Mouse (Mus musculus) limb, embryonic 12.5 days (tissue): Measurements from ENCODE around the gene Gm20388. TPM values are rescaled to one million over a fixed set of nuclear protein-coding genes. Genes with fewer than 3 reads are reported as not detected.
"Not testable (repeated sequence)": the region's sequence is repeated elsewhere in the genome, so short reads cannot be mapped to it uniquely, and the experiment has no call there.

Experiments used
- ATAC-seq: fragments of 200-750 bp; cut with Nextera tagmentation; 2 replicates; pipeline ENCODE4 v1.8.0; 2017; ENCODE audit warnings: low read depth, moderate TSS enrichment; ENCODE audit not compliant: insufficient number of reproducible peaks, insufficient read depth, low FRiP score, low TSS enrichment
- H3K27ac ChIP-seq: fragments of 300-500 bp; sonication (generic); 2 replicates; pipeline ENCODE4 v1.5.1; 2016; ENCODE audit warnings: mild to moderate bottlenecking, moderate library complexity
- H3K27me3 ChIP-seq: fragments of 300-500 bp; sonication (generic); 2 replicates; pipeline ENCODE4 v1.6.1; 2016; ENCODE audit warnings: mild to moderate bottlenecking, moderate library complexity
- H3K36me3 ChIP-seq: fragments of 300-500 bp; sonication (generic); 2 replicates; pipeline ENCODE4 v1.6.1; 2016; ENCODE audit warnings: mild to moderate bottlenecking, moderate library complexity
- H3K4me1 ChIP-seq: fragments of 300-500 bp; sonication (generic); replicated peaks from 2 replicates; pipeline ENCODE4 v1.6.1; 2016
- H3K4me2 ChIP-seq: fragments of 300-500 bp; sonication (generic); 2 replicates; pipeline ENCODE4 v1.6.1; 2016; ENCODE audit warnings: mild to moderate bottlenecking, moderate library complexity
- H3K4me3 ChIP-seq: fragments of 300-500 bp; sonication (generic); replicated peaks from 2 replicates; pipeline ENCODE4 v1.5.1; 2016; ENCODE audit warnings: mild to moderate bottlenecking
- H3K9ac ChIP-seq: fragments of 300-500 bp; sonication (generic); replicated peaks from 2 replicates; pipeline ENCODE4 v1.6.1; 2016; ENCODE audit warnings: mild to moderate bottlenecking, moderate library complexity
- H3K9me3 ChIP-seq: fragments of 300-500 bp; sonication (generic); 2 replicates; pipeline ENCODE4 v1.6.1; 2016; ENCODE audit warnings: mild to moderate bottlenecking, moderate library complexity
- WGBS: fragments of 180-500 bp; shearing (Covaris S2); methylation state at CpG from one replicate; pipeline ENCODE4 v1.1.7; 2016; 5-methylcytosine and 5-hydroxymethylcytosine counted together
- polyA plus RNA-seq: library from polyadenylated mRNA; unstranded; fragments of >200 nt; fragmentation: Nextera tagmentation; extraction: Ambion mirVana; gene quantifications from 2 replicates; pipeline ENCODE4 v1.2.1, GENCODE M21; 2016

The Gm20388 gene
- polyA plus RNA-seq, 1 experiment from 2014 or later: not detected

- not testable (repeated sequence) for H3K4me2 ChIP-seq, ATAC-seq, H3K9me3 ChIP-seq, H3K27ac ChIP-seq, H3K36me3 ChIP-seq, H3K4me3 ChIP-seq, H3K9ac ChIP-seq, H3K27me3 ChIP-seq
- WGBS: 69% methylated on average over 9 of the region's 9 CpGs
- peaks cover 27% of the 10 kb centered on the region for H3K4me1 ChIP-seq
Measured at GRCm38 (mm10) chr8:121667936-121668500, 1757.4 kb downstream of the Gm20388 start.

DNA sequence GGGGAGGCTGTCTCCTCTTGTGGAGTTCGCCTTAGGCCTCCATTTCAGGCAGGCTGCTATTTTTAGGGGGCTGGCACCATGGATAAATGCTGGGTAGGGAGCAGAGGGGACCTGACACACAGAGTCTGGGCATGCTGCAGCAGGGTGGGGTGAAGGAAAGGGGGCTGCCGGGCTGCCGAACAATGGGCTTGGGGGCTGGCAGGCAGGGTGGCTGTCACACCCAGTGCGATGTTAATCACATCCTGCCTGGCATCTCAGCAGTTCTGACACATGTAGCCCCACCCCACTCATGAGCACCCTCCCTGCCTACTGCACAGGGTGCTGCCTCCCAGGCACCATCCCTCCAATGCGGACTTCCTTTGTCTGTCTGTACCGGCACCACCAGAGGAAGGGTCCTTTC is 1757.9 kb downstream of the Gm20388 start:
- Histone ChIP-seq H3K4me2 (no peak overlapping the region), H3K9ac (peak overlapping the region; percentile 31; the same call in 1 of the 2 replicates), H3K4me1 (peaks cover 27% of the 10 kb centered on the region), H3K9me3 (no peaks in the 10 kb centered on the region), H3K36me3 (no peaks in the 10 kb centered on the region), H3K27ac (no peak overlapping the region), H3K27me3 (no peaks in the 10 kb centered on the region), H3K4me3 (no peak overlapping the region)
- no peak for ATAC-seq
- WGBS: 57% methylated on average over 6 of the region's 6 CpGs

DNA sequence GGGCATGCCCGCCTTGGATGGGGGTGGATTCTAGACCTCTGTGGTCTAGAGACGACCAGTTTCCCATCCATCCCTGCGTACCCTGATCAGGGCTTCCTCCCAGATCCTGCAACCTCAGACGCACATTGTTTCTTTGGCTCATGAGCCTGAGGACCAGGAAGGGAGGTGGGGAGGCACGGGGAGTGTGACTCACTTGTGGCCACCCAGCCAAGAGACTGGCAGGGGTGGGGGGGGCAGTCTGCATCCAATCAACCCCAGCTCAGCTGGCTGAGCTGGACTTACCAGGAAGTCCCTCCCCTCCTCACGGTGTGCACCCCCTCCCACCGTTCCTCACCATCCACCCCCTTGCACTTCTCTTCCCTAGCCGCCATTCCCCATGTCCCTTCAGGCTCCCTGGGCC is 1758.6 kb downstream of the Gm20388 start:
- no peaks in the 10 kb centered on the region for H3K36me3 ChIP-seq
- ATAC-seq: no peak
- H3K27me3 ChIP-seq: no peaks in the 10 kb centered on the region
- H3K4me2 ChIP-seq: no peak overlapping the region
- WGBS: 13% methylated on average over 8 of the region's 8 CpGs
- H3K9me3 ChIP-seq: no peaks in the 10 kb centered on the region
- no peak overlapping the region for H3K4me3 ChIP-seq
- peak overlapping the region; percentile 31; the same call in 1 of the 2 replicates for H3K9ac ChIP-seq
- H3K4me1 ChIP-seq: peaks cover 27% of the 10 kb centered on the region
- no peak overlapping the region for H3K27ac ChIP-seq

DNA sequence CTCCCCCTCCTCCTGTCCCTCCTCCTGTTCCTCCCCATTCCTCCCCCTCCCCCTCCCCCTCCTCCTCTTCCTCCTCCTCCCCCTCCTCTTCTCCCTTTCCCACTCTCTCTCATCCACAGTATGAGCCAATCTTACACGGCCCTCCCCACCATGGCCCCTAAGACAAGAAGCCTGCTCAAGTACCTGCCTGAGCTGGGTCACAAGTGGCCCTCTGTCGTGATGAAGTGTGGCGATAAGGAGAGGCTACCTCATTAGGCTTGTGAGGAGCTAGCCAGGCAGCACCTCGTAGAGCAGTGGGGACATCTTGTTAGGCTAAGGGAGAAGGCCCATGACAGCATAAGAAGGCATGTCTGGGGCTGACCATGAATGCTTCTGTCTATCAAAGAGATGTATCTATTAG is 1762.5 kb downstream of the Gm20388 start:
- H3K4me3 ChIP-seq: no peak overlapping the region
- H3K27ac ChIP-seq: no peak overlapping the region
- 71% methylated on average over 4 of the region's 4 CpGs for WGBS
- no peaks in the 10 kb centered on the region; the same call in 1 of the 2 replicates for H3K27me3 ChIP-seq
- H3K9me3 ChIP-seq: no peaks in the 10 kb centered on the region
- H3K9ac ChIP-seq: no peak overlapping the region
- no peak for ATAC-seq
- no peaks in the 10 kb centered on the region for H3K36me3 ChIP-seq
- H3K4me1 ChIP-seq: peaks cover 18% of the 10 kb centered on the region
- H3K4me2 ChIP-seq: no peak overlapping the region

GRCm38 (mm10) chr8:121673917-121674316 is 1763.3 kb downstream of the Gm20388 start:
- 81% methylated on average over 5 of the region's 5 CpGs for WGBS
- H3K36me3 ChIP-seq: no peaks in the 10 kb centered on the region
- H3K4me3 ChIP-seq: no peak overlapping the region
- no peak for ATAC-seq
- peaks cover 3% of the 10 kb centered on the region for H3K27me3 ChIP-seq
- no peaks in the 10 kb centered on the region for H3K9me3 ChIP-seq
- H3K27ac ChIP-seq: no peak overlapping the region
- H3K4me2 ChIP-seq: no peak overlapping the region
- peaks cover 10% of the 10 kb centered on the region for H3K4me1 ChIP-seq
- H3K9ac ChIP-seq: no peak overlapping the region

- H3K4me2 ChIP-seq: no peak overlapping the region
- peaks cover 5% of the 10 kb centered on the region for H3K4me1 ChIP-seq
- H3K27ac ChIP-seq: no peak overlapping the region
- no peak overlapping the region for H3K9ac ChIP-seq
- no peak overlapping the region for H3K4me3 ChIP-seq
- H3K36me3 ChIP-seq: no peaks in the 10 kb centered on the region
- ATAC-seq: no peak
- H3K27me3 ChIP-seq: peaks cover 3% of the 10 kb centered on the region
- no peaks in the 10 kb centered on the region for H3K9me3 ChIP-seq
- WGBS: 57% methylated on average over 5 of the region's 5 CpGs
Measured at GRCm38 (mm10) chr8:121674524-121674923, 1763.9 kb downstream of the Gm20388 start.

- no peak overlapping the region for H3K27ac ChIP-seq
- peaks cover 5% of the 10 kb centered on the region for H3K4me1 ChIP-seq
- no peak overlapping the region for H3K4me3 ChIP-seq
- H3K4me2 ChIP-seq: no peak overlapping the region
- ATAC-seq: no peak
- H3K9me3 ChIP-seq: no peaks in the 10 kb centered on the region
- WGBS: 84% methylated on average over 3 of the region's 3 CpGs
- peaks cover 3% of the 10 kb centered on the region for H3K27me3 ChIP-seq
- H3K9ac ChIP-seq: no peak overlapping the region
- no peaks in the 10 kb centered on the region for H3K36me3 ChIP-seq
Measured at GRCm38 (mm10) chr8:121675161-121675560, 1764.5 kb downstream of the Gm20388 start.

DNA sequence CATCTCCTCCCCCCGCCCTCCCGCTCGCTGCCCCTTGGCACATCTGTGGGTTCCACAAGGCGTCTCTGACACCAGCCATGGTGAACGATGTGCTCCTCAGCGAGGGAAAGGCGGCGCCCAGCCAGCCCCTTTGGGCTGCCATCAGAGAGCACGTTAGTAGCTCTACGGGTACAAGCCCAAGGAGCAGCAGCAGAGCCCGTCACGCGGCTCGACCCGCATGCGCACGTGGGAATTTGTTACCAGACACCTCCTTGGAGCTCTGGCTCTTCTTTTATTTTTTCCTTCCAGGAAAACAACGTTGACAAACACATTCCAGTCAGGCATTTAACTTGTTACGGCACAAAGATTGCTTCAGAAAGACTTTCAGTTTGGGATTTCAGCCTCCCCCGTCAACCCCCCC is 1765.1 kb downstream of the Gm20388 start:
- no peaks in the 10 kb centered on the region for H3K9me3 ChIP-seq
- H3K27ac ChIP-seq: no peak overlapping the region
- no peak overlapping the region for H3K4me3 ChIP-seq
- WGBS: 47% methylated on average over 20 of the region's 20 CpGs
- H3K36me3 ChIP-seq: no peaks in the 10 kb centered on the region
- 0 out of 2 replicates have a peak overlapping the region, but pooled peaks have one; percentile 27 for H3K9ac ChIP-seq
- H3K4me2 ChIP-seq: peak overlapping the region; percentile 15; the same call in 1 of the 2 replicates
- peaks cover 5% of the 10 kb centered on the region for H3K4me1 ChIP-seq
- ATAC-seq: no peak
- H3K27me3 ChIP-seq: peaks cover 3% of the 10 kb centered on the region

DNA sequence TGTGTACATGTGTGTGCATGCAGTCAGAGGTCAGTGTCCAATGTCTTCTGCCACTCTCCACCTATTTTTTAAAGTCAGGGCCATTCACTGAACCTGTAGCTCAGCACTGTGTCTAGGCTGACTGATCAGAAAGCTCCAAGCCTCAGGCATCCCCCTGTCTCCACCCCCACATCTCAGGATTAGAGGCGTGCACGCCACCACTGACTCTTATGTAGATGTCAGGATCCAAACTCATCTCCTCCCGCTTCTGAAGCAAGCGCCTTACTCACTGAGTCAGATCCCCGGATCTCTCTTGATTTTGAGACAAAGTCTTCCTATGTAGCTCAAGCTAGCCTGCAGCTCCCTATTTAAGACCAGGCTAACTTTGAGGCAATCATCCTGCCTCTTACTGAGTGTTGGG is 1768.1 kb downstream of the Gm20388 start:
- no peak for ATAC-seq
- H3K4me3 ChIP-seq: no peak overlapping the region

GRCm38 (mm10) chr8:121680896-121681295 is 1770.3 kb downstream of the Gm20388 start:
- no peaks in the 10 kb centered on the region for H3K4me1 ChIP-seq
- WGBS: 81% methylated on average over 4 of the region's 4 CpGs
- no peak for ATAC-seq
- H3K27ac ChIP-seq: no peak overlapping the region
- H3K9me3 ChIP-seq: no peaks in the 10 kb centered on the region
- no peak overlapping the region for H3K9ac ChIP-seq
- H3K36me3 ChIP-seq: no peaks in the 10 kb centered on the region
- H3K4me2 ChIP-seq: no peak overlapping the region
- H3K4me3 ChIP-seq: no peak overlapping the region
- peaks cover 3% of the 10 kb centered on the region; the same call in 1 of the 2 replicates for H3K27me3 ChIP-seq

More for the DNA sequence above, 1768.1 kb downstream of the Gm20388 start:
- Histone ChIP-seq H3K27me3 (peaks cover 3% of the 10 kb centered on the region), H3K4me2 (no peak overlapping the region), H3K4me1 (peaks cover 5% of the 10 kb centered on the region), H3K9me3 (no peaks in the 10 kb centered on the region), H3K36me3 (no peaks in the 10 kb centered on the region), H3K27ac (no peak overlapping the region), H3K9ac (no peak overlapping the region)
- WGBS: 69% methylated on average over 5 of the region's 5 CpGs

DNA sequence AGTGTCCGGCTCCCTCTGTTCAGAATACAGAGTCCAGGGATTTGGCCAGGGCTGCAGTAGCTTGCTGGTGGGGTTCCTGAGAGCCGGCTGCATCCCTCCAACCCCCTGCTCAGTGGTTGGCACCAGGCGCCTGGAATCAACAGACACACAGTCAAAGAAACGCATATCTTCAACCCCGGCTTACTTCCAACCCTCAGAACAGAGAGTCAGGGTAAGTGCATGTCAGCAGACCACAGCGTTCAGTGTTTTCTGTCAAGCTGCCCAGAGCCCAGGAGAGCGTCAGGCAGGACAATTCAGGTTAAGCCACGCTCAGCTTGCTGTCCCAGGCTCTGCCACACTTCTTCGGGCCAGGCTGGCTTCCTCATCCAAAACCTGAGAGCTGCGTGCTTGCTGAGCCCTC is 1770.8 kb downstream of the Gm20388 start:
- H3K36me3 ChIP-seq: no peaks in the 10 kb centered on the region
- no peaks in the 10 kb centered on the region for H3K9me3 ChIP-seq
- no peak overlapping the region for H3K27ac ChIP-seq
- WGBS: 57% methylated on average over 10 of the region's 10 CpGs
- no peaks in the 10 kb centered on the region for H3K4me1 ChIP-seq
- H3K27me3 ChIP-seq: peaks cover 3% of the 10 kb centered on the region; the same call in 1 of the 2 replicates
- no peak overlapping the region for H3K4me3 ChIP-seq
- no peak overlapping the region for H3K4me2 ChIP-seq
- ATAC-seq: no peak
- H3K9ac ChIP-seq: no peak overlapping the region
